Mouse (Mus musculus) layer of hippocampus, adult 9-11 months (tissue): ENCODE measurements around the gene Plxna3.
A peak's percentile ranks its signal among the peaks of the same experiment; 100 is the strongest.

ENCODE experiments used
- DNase-seq: peaks from one replicate; pipeline ENCODE4 v3.0.0; 2022

The Plxna3 gene

GRCm38 (mm10) chrX:74368209-74368909 lies 39.5 kb downstream of the Plxna3 start:
- DNase-seq: peak; percentile 45

- peak; percentile 88 for DNase-seq
These were observed 44.2 kb downstream of the Plxna3 start, which contains the start of the genes Ubl4a and Slc10a3 for GRCm38 (mm10) chrX:74372888-74373549. Gene Ubl4a, minus strand, starts transcription at chrX:74373218. Gene Slc10a3, minus strand, starts transcription at chrX:74373349.

- DNase-seq: no peak
These were observed 55.6 kb downstream of the Plxna3 start for GRCm38 (mm10) chrX:74384451-74384850.

GRCm38 (mm10) chrX:74388153-74388552 lies 59.3 kb downstream of the Plxna3 start:
- DNase-seq: no peak

DNA sequence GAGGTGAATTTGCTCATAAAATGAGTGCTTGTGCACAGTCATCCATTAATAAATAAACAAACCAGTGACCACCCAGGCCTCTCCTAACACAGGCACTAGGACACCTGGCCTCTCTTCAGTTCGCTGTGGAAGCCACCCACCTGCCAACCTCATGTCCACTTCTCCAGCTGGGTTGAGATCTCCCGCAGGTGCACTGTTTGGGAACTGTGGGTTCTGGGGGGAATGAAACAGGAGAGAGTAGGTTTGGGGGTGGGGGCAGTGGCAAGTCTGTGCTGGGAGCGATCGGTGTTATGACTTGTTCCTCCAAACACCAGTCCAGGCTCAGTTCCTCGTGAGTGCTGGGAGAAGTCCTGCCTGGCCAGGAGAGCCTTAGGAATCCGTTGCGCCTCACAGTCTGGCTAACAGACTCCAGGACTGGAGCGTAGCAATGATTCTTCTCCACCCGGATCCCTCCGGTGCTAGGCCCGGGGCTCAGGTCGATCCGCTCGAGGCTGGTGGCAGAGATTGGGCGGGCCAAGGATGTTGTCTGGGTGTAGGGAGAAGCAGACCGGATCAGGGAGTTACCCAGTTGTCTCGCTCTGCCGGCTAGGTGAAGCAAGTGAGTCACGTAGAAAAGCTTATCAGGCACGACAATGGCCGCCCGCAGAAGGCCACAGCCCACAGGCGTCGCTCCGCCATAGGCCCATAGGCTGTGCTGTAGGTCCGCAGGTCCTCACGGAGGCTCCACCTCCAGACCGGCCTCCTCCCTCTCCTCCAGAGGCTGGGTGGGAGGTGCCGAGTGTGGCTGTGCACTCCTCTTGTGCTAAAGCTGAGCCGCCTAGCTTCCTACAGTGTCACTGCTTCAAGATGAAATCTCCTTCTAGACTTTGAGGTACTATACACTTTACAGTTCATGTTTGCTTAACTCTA lies 63.9 kb downstream of the Plxna3 start, which contains the start of the genes Fam3a and Ikbkg:
Fam3a (minus strand) TSS at position 738 of the 909 bp plus-strand sequence.
Ikbkg (plus strand) TSS at position 756 of the 909 bp plus-strand sequence.
- DNase-seq: peak; percentile 89
